1 mouse cellular context compared by ENCODE assay signal in the genomic region with DNA sequence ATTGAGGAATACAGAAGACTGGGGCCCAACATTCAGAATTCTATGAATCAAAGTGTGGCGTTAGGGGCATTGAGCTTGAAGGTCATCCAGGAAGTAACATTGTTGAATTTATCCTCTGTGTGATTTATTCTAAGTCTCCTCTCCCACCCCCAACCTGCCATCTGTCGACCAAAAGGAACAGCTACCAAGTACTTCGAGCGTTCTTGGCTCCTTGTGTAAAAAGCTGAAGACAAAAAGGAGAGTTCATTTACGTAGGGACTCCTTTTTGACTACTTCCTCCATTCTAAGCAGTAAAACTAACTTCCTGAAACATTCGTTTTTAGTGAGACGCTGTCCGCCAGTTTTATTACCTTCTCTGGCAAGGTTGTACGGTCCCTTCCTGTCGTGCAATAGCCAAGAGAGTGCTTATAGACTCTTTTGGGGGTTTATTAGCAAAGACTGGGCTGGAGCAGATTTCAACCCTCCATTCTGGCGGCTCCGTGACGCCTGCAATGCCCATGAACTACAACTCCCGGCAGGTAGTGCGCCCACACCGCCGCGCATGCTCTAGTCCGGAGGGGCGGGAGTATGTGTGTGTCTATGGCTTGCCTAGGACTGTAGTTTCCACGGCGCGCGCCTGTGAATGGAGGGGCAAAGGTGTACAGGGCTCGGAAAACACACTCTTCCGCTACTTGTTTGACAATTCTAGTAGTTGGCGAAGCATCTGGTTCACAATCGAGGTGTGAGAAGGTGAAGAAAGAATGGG.
TF ChIP-seq lines count a peak whose summit lies in the region.

No protein-coding gene starts in this region.

TF ChIP-seq in MEL, 35 proteins besides CTCF, POLR2A, EP300 and RAD21 (continued from another document):
- TF ChIP-seq JUND (IDR thresholded peaks at IDR 0.05; ENCODE audit: low read depth, low read length) (no peak), HCFC1 (IDR thresholded peaks at IDR 0.05; ENCODE audit: low read depth, low read length) (peak; percentile 95), SIN3A (IDR thresholded peaks at IDR 0.05; ENCODE audit: low read length) (peak; percentile 60; the same call in 1 of the 2 replicates), RCOR1 (IDR thresholded peaks at IDR 0.05; ENCODE audit: low read depth, low read length) (no peak), MXI1 (IDR thresholded peaks at IDR 0.05; ENCODE audit: low read depth, low read length) (no peak; the same call in 1 of the 2 replicates), TCF12 (IDR thresholded peaks at IDR 0.05; ENCODE audit: low read depth, low read length) (peak; percentile 54), USF2 (IDR thresholded peaks at IDR 0.05; ENCODE audit: borderline replicate concordance in 1 of 2, insufficient read depth in 1 of 2, low read depth in 1 of 2, low read length in 2 of 2) (no peak), POLR2AphosphoS5 (IDR thresholded peaks at IDR 0.05; ENCODE audit: borderline replicate concordance, low read depth, low read length) (0 out of 2 replicates have a peak, but pooled peaks have one; percentile 13), ETS1 (IDR thresholded peaks at IDR 0.05; ENCODE audit: low read depth, low read length) (peak; percentile 9; the same call in 1 of the 2 replicates), GABPA (IDR thresholded peaks at IDR 0.05; ENCODE audit: low read depth, low read length) (no peak), ZMIZ1 (IDR thresholded peaks at IDR 0.05; ENCODE audit: low read depth, low read length) (peak; percentile 65), BHLHE40 (IDR thresholded peaks at IDR 0.05; ENCODE audit: borderline replicate concordance, low read depth, low read length) (no peak), USF1 (IDR thresholded peaks at IDR 0.05; ENCODE audit: low read depth, low read length) (no peak), SMC3 (IDR thresholded peaks at IDR 0.05; ENCODE audit: low read depth, low read length) (no peak)
